Mouse (Mus musculus) cerebellum, adult 11 months (tissue): Measurements from ENCODE around the gene 1810043G02Rik.
A peak's percentile ranks its signal among the peaks of the same experiment; 100 is the strongest.
"Not testable (repeated sequence)": the region's sequence is repeated elsewhere in the genome, so short reads cannot be mapped to it uniquely, and the experiment has no call there.

ENCODE experiments used
- DNase-seq: peaks from one replicate; pipeline ENCODE4 v3.0.0; 2022

1810043G02Rik gene

DNA sequence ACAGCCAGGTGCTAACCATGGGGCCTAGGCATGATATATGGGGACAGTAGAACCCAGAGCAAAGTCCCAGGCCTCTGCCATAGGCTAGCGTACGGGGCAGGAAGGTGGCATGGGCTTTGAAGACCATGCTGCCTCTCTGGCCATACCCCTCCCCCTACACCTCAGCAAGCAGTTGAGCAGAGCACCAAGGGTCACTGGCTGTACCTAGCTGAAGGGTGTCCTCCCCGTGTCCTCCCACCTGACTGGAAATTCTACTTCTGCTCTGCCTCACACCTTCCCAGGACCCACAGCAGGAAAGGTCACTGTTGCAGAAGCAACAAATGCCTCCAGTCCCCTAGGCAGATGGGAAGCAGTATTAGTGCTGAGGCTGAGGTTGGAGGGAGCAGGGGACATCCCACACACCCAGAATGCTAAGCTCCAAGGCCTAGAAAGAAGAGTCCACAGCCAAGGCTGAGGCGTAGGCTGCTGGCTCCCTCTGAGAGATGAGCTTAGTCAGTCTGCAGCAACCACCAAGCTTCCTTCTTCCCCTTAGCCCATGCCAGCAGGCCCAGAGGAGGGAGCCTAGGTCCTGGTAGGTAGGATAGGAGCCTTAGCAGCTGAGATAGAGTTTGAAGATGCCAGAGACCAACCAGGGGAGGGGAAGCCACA, 27.6 kb downstream of the 1810043G02Rik start:
- DNase-seq: no peak

DNA sequence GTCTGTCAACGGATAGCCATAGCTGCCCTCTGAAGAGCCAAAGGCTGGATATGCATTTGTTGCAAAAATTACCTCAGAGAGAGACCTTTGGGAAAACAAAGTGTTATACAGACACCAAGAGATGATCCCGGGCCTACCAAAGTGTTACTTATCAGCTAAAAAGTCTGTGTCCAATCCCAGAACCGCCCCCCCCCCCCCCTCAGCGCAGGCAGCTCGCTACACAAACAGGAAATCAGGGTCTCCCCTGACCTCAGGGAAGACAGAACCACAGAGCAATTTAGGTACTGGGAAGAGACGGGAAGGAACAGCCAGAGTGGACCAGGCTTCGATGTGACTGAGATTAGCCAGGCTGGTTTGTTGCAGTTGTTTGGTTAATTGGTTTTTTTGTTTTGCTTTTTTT, 28.9 kb downstream of the 1810043G02Rik start:
- no peak for DNase-seq

- DNase-seq: no peak
These were observed 29.8 kb downstream of the 1810043G02Rik start for GRCm38 (mm10) chr10:78008169-78008568.

DNA sequence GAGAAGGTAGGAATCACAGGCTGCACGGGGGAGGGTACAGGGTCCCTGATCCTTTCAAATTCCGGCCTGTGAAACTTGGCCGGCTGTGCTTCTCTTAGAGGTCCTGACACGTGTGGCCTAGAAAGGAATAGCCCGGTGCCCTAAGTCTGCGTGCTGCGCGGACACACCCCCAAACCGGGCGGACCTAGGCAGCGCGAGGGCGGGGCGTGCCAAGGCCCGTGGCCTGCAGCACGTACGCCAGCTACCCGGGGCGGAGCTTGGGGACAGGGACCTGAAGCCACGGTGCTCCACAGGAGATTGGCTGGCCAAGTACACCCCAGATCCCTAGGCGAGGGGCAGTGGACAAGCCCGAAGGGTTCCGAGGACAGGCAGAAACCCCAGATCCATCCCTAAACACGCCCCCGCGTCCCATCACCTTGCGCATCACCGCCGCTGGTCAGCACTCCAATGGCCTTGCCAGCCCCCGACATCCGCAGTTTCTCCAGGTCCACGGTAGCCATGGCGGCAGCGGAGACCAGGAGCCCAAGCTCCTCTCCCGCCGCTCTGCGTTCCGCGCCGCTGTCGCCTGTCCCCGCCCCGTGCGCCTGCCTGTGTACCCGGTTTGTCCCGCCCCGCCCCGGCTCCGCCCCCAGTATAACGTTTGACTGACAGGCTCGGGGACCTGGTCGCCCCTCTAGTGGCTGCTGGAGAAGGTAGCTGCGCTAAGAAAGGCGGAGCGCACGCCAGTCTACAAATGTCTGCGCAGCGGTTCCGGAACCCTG, 31.0 kb downstream of the 1810043G02Rik start:
- DNase-seq: peak; percentile 94

- no peak for DNase-seq
These were observed 31.6 kb downstream of the 1810043G02Rik start, which contains the start of gene Pfkl for GRCm38 (mm10) chr10:78009945-78010293. Gene Pfkl, minus strand, starts transcription at chr10:78010083.

- no peak for DNase-seq
These were observed 32.0 kb downstream of the 1810043G02Rik start for GRCm38 (mm10) chr10:78010335-78010734.

GRCm38 (mm10) chr10:78011116-78011515, 32.8 kb downstream of the 1810043G02Rik start:
- DNase-seq: not testable (repeated sequence)

DNA sequence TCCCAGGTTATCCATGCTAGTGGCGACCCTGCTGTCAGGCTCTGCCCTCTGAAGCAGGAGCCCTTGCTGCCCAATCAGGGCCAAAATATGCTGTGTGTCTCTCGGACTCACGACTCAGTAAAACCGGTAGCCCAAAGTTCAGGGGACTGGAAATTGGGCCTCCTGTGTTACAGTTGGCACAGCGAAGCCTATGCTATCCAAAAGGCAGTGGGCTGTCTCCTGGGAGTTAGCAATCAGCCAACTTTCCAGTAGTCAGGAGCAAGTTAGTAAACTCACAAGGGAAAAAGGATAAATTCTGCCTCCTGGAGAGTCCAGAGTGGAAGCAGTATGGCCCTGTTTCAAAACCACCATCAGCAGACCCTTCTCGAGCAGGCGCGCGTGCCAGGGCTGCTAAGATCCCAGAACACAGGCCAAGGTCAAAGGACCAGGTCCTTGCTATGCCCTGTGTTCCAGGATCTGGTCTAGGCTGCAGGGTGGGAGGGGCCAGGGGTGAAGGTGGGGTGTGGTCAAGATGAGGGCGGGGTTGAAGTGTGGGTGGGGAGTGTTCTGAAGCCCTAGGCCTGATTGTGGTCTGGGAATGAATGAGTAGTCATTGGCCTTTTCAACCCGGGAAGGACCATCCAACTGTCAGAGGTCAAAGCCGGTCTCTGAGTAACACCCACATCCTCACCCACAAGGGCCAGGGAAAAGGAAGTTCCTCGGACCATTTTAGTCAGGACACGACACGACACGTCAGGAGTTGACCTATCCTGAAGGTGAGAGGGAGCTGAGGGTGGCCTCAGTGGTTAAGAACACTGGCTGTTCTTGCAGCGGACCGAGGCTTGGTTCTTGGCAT, 34.6 kb downstream of the 1810043G02Rik start:
- no peak for DNase-seq

DNA sequence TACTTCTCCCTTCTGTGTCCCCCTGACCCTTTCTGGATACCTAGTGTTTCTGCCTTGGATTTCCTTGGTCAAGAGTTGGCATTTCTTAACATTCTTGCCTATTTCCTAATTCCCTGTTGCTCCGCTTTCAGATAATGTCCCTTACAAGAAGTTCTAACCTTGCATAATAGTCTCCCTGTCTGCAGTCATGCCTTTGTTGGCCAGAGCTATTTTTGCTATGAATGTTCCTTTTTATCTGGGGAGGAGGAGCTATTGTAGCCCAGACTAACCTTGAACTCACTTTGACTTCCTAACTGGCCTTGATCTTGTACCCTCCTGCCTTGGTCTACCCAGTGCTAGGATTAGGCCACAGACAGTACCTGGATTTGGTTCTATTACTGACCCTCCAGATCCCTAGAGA, 37.2 kb downstream of the 1810043G02Rik start:
- no peak for DNase-seq

- DNase-seq: no peak
These were observed 38.0 kb downstream of the 1810043G02Rik start for GRCm38 (mm10) chr10:78016366-78016765.

DNA sequence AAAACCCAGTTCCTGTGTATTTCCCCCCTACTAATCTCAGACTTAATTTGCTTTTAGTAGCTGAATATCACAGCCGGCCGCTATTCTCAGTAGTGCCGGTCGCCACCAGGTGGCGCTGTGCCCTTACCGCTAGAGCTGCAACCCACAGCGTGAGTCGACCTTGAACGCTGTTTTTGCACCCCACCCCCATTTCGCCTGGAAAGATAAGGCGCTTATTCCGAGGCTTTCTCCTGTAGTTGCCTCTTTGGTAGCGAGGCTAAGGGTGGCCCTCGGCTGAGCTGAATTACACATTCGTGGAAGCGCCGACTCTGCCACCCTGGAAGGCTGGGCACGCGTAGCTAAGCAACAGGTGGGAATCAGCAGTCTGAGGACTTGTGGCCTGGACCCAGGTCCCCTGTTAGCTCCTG, 40.5 kb downstream of the 1810043G02Rik start:
- DNase-seq: peak; percentile 64

DNA sequence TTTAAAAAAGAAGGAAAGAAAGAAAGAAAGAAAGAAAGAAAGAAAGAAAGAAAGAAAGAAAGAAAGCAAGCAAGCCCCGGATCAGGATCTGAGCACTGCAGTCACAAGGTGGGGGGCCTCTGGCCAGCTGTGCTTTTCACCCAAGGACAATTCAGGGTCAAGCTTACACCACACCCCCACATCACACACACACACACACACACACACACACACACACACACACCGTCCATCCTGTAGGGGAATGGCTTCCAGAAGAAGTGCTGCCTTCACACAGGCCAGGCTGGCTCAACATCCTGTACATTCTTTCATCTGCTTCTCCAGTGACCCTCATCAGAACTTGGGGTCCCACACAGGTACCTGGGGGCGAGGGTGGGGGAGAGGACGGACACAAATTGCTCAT, 41.0 kb downstream of the 1810043G02Rik start:
- no peak for DNase-seq

DNA sequence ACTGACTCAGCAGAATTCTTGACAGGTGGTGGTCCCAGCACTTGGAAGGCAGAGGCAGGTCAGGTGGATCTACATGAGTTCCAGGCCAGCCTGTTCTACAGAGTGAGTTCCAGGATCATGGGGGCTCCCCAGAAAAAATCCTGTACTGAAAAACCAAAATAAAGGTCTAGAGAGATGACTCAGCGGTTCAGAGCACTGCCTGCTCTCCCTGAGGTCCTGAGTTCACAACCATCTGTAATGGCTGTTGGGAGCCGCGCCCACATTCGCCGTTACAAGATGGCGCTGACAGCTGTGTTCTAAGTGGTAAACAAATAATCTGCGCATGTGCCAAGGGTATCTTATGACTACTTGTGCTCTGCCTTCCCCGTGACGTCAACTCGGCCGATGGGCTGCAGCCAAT, 41.7 kb downstream of the 1810043G02Rik start:
- not testable (repeated sequence) for DNase-seq

DNA sequence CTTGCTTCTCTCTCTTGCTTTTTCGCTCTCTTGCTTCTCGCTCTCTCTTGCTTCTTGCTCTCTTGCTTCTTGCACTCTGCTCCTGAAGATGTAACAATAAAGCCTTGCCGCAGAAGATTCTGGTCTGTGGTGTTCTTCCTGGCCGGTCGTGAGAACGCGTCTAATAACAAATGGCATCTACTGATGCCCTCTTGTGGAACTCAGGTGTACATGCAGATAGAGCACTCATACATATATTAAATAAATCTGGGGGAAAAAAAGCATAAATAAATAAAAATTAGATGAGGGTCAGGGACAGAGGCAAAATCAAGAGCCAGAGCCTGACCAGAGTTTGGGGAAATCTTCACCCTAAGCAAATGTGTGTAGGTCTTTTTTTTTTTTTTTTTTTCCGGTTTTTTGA, 47.1 kb downstream of the 1810043G02Rik start:
- not testable (repeated sequence) for DNase-seq

DNA sequence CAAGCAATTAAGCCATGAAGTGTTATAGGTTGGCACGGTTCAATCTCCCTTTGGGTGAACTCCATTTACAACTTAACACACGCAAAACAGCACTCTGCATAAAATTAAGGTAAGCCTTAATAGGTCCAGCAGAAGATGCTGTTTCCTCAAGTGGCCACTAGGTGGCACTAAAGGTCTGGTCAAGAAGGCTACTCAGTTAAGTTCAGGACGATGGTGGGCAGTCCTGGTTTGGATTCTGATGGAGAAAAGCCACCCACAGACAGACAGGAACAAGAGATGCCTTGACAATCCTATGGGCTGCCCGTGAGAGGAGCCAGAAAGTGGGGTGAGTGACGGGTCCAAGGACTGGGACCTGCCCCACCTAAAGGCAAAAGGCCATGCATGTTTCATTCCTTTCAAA, 49.8 kb downstream of the 1810043G02Rik start:
- peak; percentile 50 for DNase-seq

- DNase-seq: no peak
These were observed 50.8 kb downstream of the 1810043G02Rik start for GRCm38 (mm10) chr10:78029080-78029479.

DNA sequence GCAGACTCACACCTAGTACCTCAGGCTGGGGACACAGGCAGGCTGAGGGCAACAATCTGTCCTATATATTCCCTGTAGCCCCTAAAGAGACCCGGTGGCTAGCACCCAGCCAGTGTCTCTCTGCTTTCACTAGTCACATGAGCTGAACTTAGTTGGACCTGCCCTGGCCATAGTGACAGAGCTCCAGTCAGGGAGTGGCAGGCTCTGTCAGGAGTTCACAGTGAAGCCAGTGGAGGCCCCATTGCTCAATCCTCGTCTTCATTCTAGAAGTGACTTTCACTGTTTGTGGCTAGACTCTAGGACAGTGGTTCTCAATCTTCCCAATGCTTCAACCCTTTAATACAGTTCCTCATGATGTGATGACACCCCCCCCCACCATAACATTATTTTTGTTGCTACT, 53.7 kb downstream of the 1810043G02Rik start:
- no peak for DNase-seq
